Comparison of ENCODE assay signal across 8 mouse cellular contexts in genomic region chr5:124353726-124354547, GRCm38 (mm10). TPM values are rescaled to one million over a fixed set of nuclear protein-coding genes. Genes with fewer than 3 reads are reported as not detected.
DNase-seq lines count a peak whose midpoint lies in the region; ATAC-seq lines count a peak whose summit lies in the region.

No protein-coding gene starts in this region.

- no peaks in the 10 kb centered on the region for H3K27me3 ChIP-seq in embryonic facial prominence, embryonic 11.5 days (ENCODE audit: control insufficient read depth, insufficient read depth, low read length)
- H3K27me3 ChIP-seq in heart, embryonic 12.5 days (replicated peaks): no peaks in the 10 kb centered on the region
- no peaks in the 10 kb centered on the region for H3K27me3 ChIP-seq in kidney, embryonic 15.5 days

- ATAC-seq in embryonic facial prominence, embryonic 11.5 days (replicated peaks; ENCODE audit: insufficient number of reproducible peaks, low FRiP score, low TSS enrichment, low read depth): no peak
- ATAC-seq in heart, embryonic 12.5 days (ENCODE audit: insufficient number of reproducible peaks, low FRiP score): peak; percentile 23
- peak; percentile 30 for ATAC-seq in kidney, embryonic 15.5 days (replicated peaks; ENCODE audit: low FRiP score)

- DNase-seq in 3T3-L1 (ENCODE audit: low read depth, low spot score): peak; percentile 46
- DNase-seq in R1 (ENCODE audit: low read depth, low spot score): peak; percentile 51
- DNase-seq in embryonic facial prominence, embryonic 11.5 days (ENCODE audit: low spot score): peak; percentile 70
- DNase-seq in lung, postnatal 25 days (ENCODE audit: low spot score): peak; percentile 60
- DNase-seq in retina, embryonic 14.5 days (ENCODE audit: low spot score): peak; percentile 72
- peak; percentile 61 for DNase-seq in urinary bladder, postnatal 14 days (ENCODE audit: low spot score)

- peak overlapping the region; percentile 99 for H3K27ac ChIP-seq in embryonic facial prominence, embryonic 11.5 days (replicated peaks; ENCODE audit: low read depth, low read length)
- H3K27ac ChIP-seq in heart, embryonic 12.5 days (ENCODE audit: poor library complexity, severe bottlenecking): peak overlapping the region; percentile 99
- H3K27ac ChIP-seq in kidney, embryonic 15.5 days: peak overlapping the region; percentile 98

- H3K9ac ChIP-seq in embryonic facial prominence, embryonic 11.5 days (replicated peaks; ENCODE audit: low read length): peak overlapping the region; percentile 100
- peak overlapping the region; percentile 100 for H3K9ac ChIP-seq in heart, embryonic 12.5 days
- peak overlapping the region; percentile 100 for H3K9ac ChIP-seq in kidney, embryonic 15.5 days

- peak overlapping the region; percentile 90 for H3K4me2 ChIP-seq in embryonic facial prominence, embryonic 11.5 days (ENCODE audit: low read depth, low read length)
- peak overlapping the region; percentile 88 for H3K4me2 ChIP-seq in heart, embryonic 12.5 days
- H3K4me2 ChIP-seq in kidney, embryonic 15.5 days: peak overlapping the region; percentile 89

- peaks cover 12% of the 10 kb centered on the region for H3K4me1 ChIP-seq in embryonic facial prominence, embryonic 11.5 days (ENCODE audit: control insufficient read depth, insufficient read depth, low read length)
- peaks cover 25% of the 10 kb centered on the region for H3K4me1 ChIP-seq in heart, embryonic 12.5 days (replicated peaks)
- H3K4me1 ChIP-seq in kidney, embryonic 15.5 days: peaks cover 38% of the 10 kb centered on the region

- peak overlapping the region; percentile 99 for H3K4me3 ChIP-seq in embryonic facial prominence, embryonic 11.5 days (ENCODE audit: low read depth, low read length)
- peak overlapping the region; percentile 100 for H3K4me3 ChIP-seq in heart, embryonic 12.5 days
- peak overlapping the region; percentile 96 for H3K4me3 ChIP-seq in kidney, embryonic 15.5 days (replicated peaks)

- H3K9me3 ChIP-seq in embryonic facial prominence, embryonic 11.5 days (replicated peaks; ENCODE audit: control insufficient read depth, low read length): no peaks in the 10 kb centered on the region
- no peaks in the 10 kb centered on the region for H3K9me3 ChIP-seq in heart, embryonic 12.5 days (replicated peaks)
- no peaks in the 10 kb centered on the region for H3K9me3 ChIP-seq in kidney, embryonic 15.5 days (replicated peaks)

- peaks cover 3% of the 10 kb centered on the region for H3K36me3 ChIP-seq in embryonic facial prominence, embryonic 11.5 days (replicated peaks; ENCODE audit: control insufficient read depth, insufficient read depth, low read depth, low read length)
- peaks cover 13% of the 10 kb centered on the region for H3K36me3 ChIP-seq in heart, embryonic 12.5 days
- peaks cover 15% of the 10 kb centered on the region for H3K36me3 ChIP-seq in kidney, embryonic 15.5 days

- 1% methylated on average over 54 of the region's 132 CpGs for WGBS in embryonic facial prominence, embryonic 11.5 days
- WGBS in heart, embryonic 12.5 days: 2% methylated on average over 68 of the region's 132 CpGs
- 1% methylated on average over 74 of the region's 132 CpGs for WGBS in kidney, embryonic 15.5 days

RNA-seq across cellular contexts. Expression of gene Cdk2ap1, which starts 8.9 kb away (rescaled TPM):
- 189 and 410 TPM in 2 replicates for polyA plus RNA-seq in embryonic facial prominence, embryonic 11.5 days (2014; fragmentation: Nextera tagmentation; extraction: Ambion mirVana)
- polyA plus RNA-seq in heart, embryonic 12.5 days (2016; fragmentation: Nextera tagmentation; extraction: Ambion mirVana): 61.2 and 69.9 TPM in 2 replicates
- 39.0 and 44.9 TPM in 2 replicates for polyA plus RNA-seq in kidney, embryonic 15.5 days (2015; fragmentation: Nextera tagmentation; extraction: Ambion mirVana)

RNA-seq across cellular contexts. Expression of gene 2810006K23Rik, which starts 26.0 kb away (rescaled TPM):
- polyA plus RNA-seq in embryonic facial prominence, embryonic 11.5 days (2014; fragmentation: Nextera tagmentation; extraction: Ambion mirVana): 14.7 and 15.8 TPM in 2 replicates
- polyA plus RNA-seq in heart, embryonic 12.5 days (2016; fragmentation: Nextera tagmentation; extraction: Ambion mirVana): 18.2 and 19.4 TPM in 2 replicates
- 20.0 and 21.7 TPM in 2 replicates for polyA plus RNA-seq in kidney, embryonic 15.5 days (2015; fragmentation: Nextera tagmentation; extraction: Ambion mirVana)

RNA-seq across cellular contexts. Expression of gene Mphosph9, which starts 26.2 kb away (rescaled TPM):
- polyA plus RNA-seq in embryonic facial prominence, embryonic 11.5 days (2014; fragmentation: Nextera tagmentation; extraction: Ambion mirVana): 14.7 and 17.4 TPM in 2 replicates
- polyA plus RNA-seq in heart, embryonic 12.5 days (2016; fragmentation: Nextera tagmentation; extraction: Ambion mirVana): 13.4 and 14.8 TPM in 2 replicates
- 13.4 TPM in 2 replicates for polyA plus RNA-seq in kidney, embryonic 15.5 days (2015; fragmentation: Nextera tagmentation; extraction: Ambion mirVana)
